Mouse (Mus musculus): Measurements from ENCODE around the gene Wfdc12. TPM values are rescaled to one million over a fixed set of nuclear protein-coding genes. Genes with fewer than 3 reads are reported as not detected.

Wfdc12 gene
- polyA plus RNA-seq (2012; rRNA removed) = not detected in 2 replicates

DNA sequence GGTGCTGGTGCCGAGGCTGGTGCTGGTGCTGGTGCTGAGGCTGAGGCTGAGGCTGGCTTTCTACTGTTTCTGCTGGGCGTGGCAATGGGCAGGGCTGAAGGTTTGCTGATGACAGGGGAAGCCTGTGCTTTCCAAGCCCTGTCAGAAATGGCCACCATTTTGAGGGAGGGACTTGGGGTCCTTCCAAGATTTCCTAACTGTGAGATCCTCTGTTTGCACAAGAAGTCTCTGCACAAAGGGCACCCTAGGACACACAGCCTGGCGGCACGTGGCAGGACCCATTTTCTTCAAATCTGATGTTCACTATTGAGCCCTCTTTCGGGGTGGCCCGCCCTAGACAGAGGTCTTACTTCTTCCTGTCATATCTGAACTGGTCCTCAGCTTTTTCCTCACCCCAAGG lies at the start of gene Wfdc12:
Wfdc12 (minus strand) TSS at position 33 of the 400 bp plus-strand sequence.

DNA sequence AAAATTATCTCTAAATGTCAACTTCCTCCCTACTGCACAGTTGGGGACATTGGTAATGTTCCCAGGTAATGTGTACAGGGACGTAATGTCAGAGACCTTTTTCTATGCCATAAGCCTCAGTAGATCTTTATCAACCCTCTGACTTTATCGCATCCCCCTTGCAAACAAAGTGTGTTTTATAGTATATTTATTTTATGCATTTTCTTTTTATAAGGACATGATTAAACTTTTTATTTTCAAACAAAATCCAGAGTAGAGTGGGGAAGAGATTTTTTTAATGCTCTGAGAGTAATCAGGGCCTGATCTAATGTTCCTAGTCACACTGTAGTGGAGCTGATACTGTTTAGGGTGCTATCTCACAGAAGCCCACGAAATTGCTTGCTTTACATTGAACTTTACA lies 48.0 kb upstream of the Wfdc12 start, which contains the start of gene Svs2:
Svs2 (minus strand) TSS at position 101 of the 400 bp plus-strand sequence.

DNA sequence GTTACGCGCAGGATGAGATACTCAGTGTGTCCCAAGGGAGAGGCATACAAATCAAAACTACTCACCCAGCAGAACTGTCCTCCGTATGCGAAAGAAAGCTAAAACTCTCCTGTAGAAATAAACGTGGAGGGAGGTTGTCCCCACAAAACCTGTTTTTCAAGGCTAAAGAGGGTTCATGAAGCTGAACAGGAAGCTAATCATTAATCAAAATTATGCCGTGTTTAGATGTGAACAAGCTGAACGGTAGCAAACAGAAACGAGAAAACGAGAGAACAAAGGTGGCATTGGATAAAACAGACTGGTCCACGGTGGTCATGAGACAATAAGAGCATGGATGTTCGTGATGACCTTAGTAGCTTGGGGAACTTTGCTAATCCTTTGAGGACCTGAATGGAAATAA lies 31.1 kb upstream of the Wfdc12 start, which contains the start of gene Wfdc15b:
Wfdc15b (minus strand) TSS at position 139 of the 400 bp plus-strand sequence.

DNA sequence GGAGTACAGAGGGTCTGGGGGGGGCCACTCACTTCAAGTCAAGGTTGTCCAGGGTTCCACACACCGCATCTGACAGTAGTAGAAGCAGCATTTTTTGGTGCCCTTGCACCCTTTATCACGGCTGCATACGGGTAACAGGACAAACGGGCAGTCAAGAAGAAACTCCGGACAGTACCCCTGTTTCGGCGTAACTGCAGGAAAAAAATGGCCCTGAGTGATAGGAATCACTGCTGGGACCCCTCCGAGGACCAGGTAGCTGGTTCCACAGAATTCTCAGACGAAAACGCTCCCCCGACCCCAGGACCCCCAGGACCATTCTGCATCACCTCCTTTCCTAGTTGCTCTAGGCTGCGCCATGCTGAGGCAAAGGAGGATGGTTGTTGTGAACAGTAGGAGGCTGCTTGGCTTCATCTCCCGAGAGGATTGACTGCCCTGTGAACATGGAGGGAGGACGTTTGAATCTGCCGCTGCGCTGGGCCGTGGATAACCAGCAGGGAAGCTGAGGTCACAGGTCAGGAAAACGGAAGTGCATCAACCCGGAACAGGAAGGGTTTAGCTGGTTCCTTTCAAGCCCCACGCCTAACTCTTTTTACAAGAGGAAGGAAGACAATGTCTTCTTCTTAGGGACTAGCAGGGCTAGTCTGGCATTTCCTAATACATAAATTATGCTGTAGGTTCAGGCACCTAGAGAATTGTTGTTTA lies 9.4 kb upstream of the Wfdc12 start, which contains the start of gene Wfdc15a:
Wfdc15a (minus strand) TSS at position 505 of the 702 bp plus-strand sequence.

DNA sequence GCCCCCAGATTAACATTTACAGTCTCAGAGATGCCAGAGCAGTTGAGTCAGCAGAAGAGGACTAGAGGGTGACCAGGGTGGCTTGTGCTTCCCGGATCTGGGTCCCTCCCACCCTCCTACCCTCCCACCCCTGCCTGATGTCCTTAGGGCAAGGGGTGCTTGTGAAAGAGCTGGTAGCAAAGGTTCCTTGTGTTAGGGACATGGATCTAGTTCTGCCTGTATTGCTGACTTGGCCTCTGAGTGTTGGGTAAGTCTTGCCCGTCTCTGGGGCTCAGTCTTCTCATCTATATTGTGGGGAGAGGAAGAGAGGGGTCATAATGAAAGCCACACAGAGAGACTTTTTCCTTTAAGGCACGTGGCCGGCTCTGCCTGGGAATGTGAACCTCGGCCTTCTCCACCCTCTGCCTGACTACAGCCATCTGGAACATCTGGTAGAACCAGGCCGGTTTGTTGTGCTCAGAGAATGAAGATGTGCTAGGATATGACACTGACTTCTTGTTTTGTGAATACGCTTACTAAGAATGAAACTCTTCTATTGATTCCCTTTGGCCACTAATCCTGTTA lies 7.6 kb downstream of the Wfdc12 start, which contains the start of gene Wfdc5:
Wfdc5 (minus strand) TSS at position 51 of the 564 bp plus-strand sequence.

DNA sequence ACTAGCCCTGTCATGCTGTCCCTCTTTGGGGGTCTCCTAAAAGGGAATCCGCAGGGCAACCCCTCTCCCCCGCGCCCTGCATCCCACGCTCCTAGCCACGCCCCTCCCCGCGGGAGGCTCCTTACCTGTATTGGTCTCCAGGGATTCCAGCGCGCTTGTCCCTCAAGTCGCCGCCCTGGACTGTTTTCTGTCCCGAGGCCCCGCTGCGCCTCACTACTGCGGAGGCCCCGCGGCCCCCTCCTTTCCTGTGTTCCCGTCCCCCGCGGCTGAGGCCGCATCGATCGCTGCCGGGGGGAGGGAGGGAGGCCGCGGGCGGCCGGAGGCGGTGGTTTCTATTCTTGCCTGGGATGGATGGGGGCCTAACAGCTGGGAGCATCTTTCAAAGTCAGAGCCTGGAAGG lies 19.5 kb downstream of the Wfdc12 start, which contains the start of gene Kcns1:
Kcns1 (minus strand) TSS at position 212 of the 400 bp plus-strand sequence.

Other genes starting within 250 kb of the Wfdc12 start
- 27.4 and 28.4 TPM in 2 replicates for gene Ywhab, start 195.6 kb downstream of the Wfdc12 start, polyA plus RNA-seq (2012; rRNA removed)
- 0.71 and 0.79 TPM in 2 replicates for gene Pabpc1l, start 165.2 kb downstream of the Wfdc12 start, polyA plus RNA-seq (2012; rRNA removed)
- gene Stk4, start 120.3 kb downstream of the Wfdc12 start, polyA plus RNA-seq (2012; rRNA removed) = 10.4 and 10.8 TPM in 2 replicates
- gene Tomm34, start 119.4 kb downstream of the Wfdc12 start, polyA plus RNA-seq (2012; rRNA removed) = 11.1 and 11.6 TPM in 2 replicates
- 0.01 TPM in 2 replicates for gene Kcns1, start 19.5 kb downstream of the Wfdc12 start, polyA plus RNA-seq (2012; rRNA removed)
- not detected in 2 replicates for gene Wfdc5, start 7.9 kb downstream of the Wfdc12 start, polyA plus RNA-seq (2012; rRNA removed)
- not detected in 2 replicates for gene Wfdc15a, start 9.5 kb upstream of the Wfdc12 start, polyA plus RNA-seq (2012; rRNA removed)
- gene Wfdc15b, start 31.1 kb upstream of the Wfdc12 start, polyA plus RNA-seq (2012; rRNA removed) = 0.07 and 0.16 TPM in 2 replicates
- not detected in 2 replicates for gene Svs2, start 47.9 kb upstream of the Wfdc12 start, polyA plus RNA-seq (2012; rRNA removed)
- gene Svs3b, start 66.0 kb upstream of the Wfdc12 start, polyA plus RNA-seq (2012; rRNA removed) = not detected in 2 replicates
- not detected in 2 replicates for gene Svs4, start 87.9 kb upstream of the Wfdc12 start, polyA plus RNA-seq (2012; rRNA removed)
- gene Svs3a, start 98.7 kb upstream of the Wfdc12 start, polyA plus RNA-seq (2012; rRNA removed) = not detected in 2 replicates
- not detected in 2 replicates for gene Svs6, start 126.1 kb upstream of the Wfdc12 start, polyA plus RNA-seq (2012; rRNA removed)
- gene Svs5, start 142.1 kb upstream of the Wfdc12 start, polyA plus RNA-seq (2012; rRNA removed) = not detected in 2 replicates
- 25.7 and 26.9 TPM in 2 replicates for gene Slpi, start 198.5 kb upstream of the Wfdc12 start, polyA plus RNA-seq (2012; rRNA removed)
- gene Rbpjl, start 212.5 kb upstream of the Wfdc12 start, polyA plus RNA-seq (2012; rRNA removed) = 0.01 and 0.13 TPM in 2 replicates
- 0.17 and 0.21 TPM in 2 replicates for gene Matn4, start 214.6 kb upstream of the Wfdc12 start, polyA plus RNA-seq (2012; rRNA removed)

All from liver, embryonic 18 days (tissue).